Mouse (Mus musculus): ENCODE results near the gene C1s2.

DNA sequence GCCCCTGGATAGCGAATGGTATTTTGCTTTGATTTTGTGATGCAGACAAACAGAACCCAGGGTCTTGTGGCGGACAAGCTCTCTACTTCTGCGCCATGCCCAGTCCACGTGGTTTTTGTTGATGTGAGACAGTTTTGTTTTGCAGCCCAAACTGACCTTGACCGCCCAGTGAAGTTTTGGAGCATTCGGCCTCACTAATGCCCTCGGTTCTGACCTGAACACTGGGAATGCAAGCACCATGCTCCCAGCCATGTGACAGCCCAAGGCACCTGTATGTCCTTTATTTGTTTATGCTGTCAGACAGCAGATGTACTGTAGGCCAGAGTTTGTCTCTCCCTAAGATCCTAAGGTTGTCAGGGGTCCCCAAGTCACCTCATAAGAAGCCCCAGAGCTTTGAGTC, 38.7 kb upstream of the C1s2 start:
- TF ChIP-seq POLR2A (IDR thresholded peaks at IDR 0.05; ENCODE audit: low read depth, low read length) (no peak), CTCF (IDR thresholded peaks at IDR 0.05; ENCODE audit: borderline replicate concordance, insufficient read depth, low read length) (no peak)

Data from embryonic fibroblast, embryonic 13.5 days (primary cell).